ENCODE assay signal across 43 mouse cellular contexts in genomic region chr4:58037096-58037705, GRCm38 (mm10). TPM values are rescaled to one million over a fixed set of nuclear protein-coding genes. Genes with fewer than 3 reads are reported as not detected.
A peak's percentile ranks its signal among the peaks of the same experiment; 100 is the strongest.
DNase-seq lines count a peak whose midpoint lies in the region; ATAC-seq lines count a peak whose summit lies in the region.
"Had no signal": no experiment of that assay in that cellular context is flagged by ENCODE, and none has a peak within 500 bp of the region (broad histone marks: within the 10 kb centered on the region; RNA-seq: fewer than 3 reads in every experiment).

No protein-coding gene starts in this region.

- ATAC-seq in kidney, embryonic 16.5 days (ENCODE audit: low FRiP score, low TSS enrichment): no peak
- ATAC-seq: activated CD4-positive, CD25-positive, alpha-beta regulatory T cell, adult 4 months; forebrain, postnatal 0 days; Patski had no signal

- no peaks in the 10 kb centered on the region for H3K27me3 ChIP-seq in kidney, embryonic 16.5 days (ENCODE audit: insufficient read depth, low read length)
- H3K27me3 ChIP-seq: CH12.LX; hindbrain, embryonic 15.5 days; lung, embryonic 15.5 days; Patski; stomach, embryonic 15.5 days had no signal

- 61% methylated on average over 6 of the region's 6 CpGs for WGBS in kidney, embryonic 16.5 days

- H3K4me3 ChIP-seq in kidney, embryonic 16.5 days (ENCODE audit: low read length): no peak overlapping the region
- H3K4me3 ChIP-seq: erythroblast, embryonic 14.5 days; hindbrain, embryonic 10.5 days; hindbrain, embryonic 15.5 days; lung, embryonic 15.5 days; stomach, embryonic 15.5 days had no signal

- H3K4me2 ChIP-seq in kidney, embryonic 16.5 days (replicated peaks; ENCODE audit: low read depth, low read length): no peak overlapping the region
- H3K4me2 ChIP-seq: hindbrain, embryonic 15.5 days; lung, embryonic 15.5 days; stomach, embryonic 15.5 days had no signal

- no peak overlapping the region for H3K27ac ChIP-seq in kidney, embryonic 16.5 days (ENCODE audit: low read length)
- H3K27ac ChIP-seq: hindbrain, embryonic 10.5 days; hindbrain, embryonic 15.5 days; kidney, postnatal 0 days; liver, embryonic 14.5 days; lung, embryonic 15.5 days; stomach, embryonic 15.5 days had no signal

- H3K9ac ChIP-seq in kidney, embryonic 16.5 days (replicated peaks; ENCODE audit: low read length): no peak overlapping the region
- H3K9ac ChIP-seq: forebrain, postnatal 0 days; hindbrain, embryonic 15.5 days; liver, embryonic 14.5 days; lung, embryonic 15.5 days; stomach, embryonic 15.5 days had no signal

- DNase-seq in adrenal gland, adult (ENCODE audit: inconsistent age in 2 of 2, low spot score in 1 of 2): peak; percentile 24 to 52
- no peak for DNase-seq in adrenal gland, adult 2 months
- DNase-seq in kidney, adult 9 months: peak; percentile 71
- DNase-seq in lung, postnatal 36 days: peak; percentile 32
- DNase-seq in lung, postnatal 4 days: no peak
- no peak for DNase-seq in retina, postnatal 1 day
- DNase-seq: adrenal gland, postnatal 25 days; cerebellum, adult 11-12 months; cerebellum, adult 9-11 months; embryo, embryonic 11 days; forebrain, postnatal 0 days; heart, postnatal 14 days; liver; midbrain, embryonic 14.5 days; right cerebral cortex, postnatal 25 days had no signal

- H3K9me3 ChIP-seq in kidney, embryonic 16.5 days (ENCODE audit: low read length): no peaks in the 10 kb centered on the region
- H3K9me3 ChIP-seq: hindbrain, embryonic 10.5 days; hindbrain, embryonic 15.5 days; lung, embryonic 15.5 days; stomach, embryonic 15.5 days had no signal

- no peaks in the 10 kb centered on the region for H3K4me1 ChIP-seq in kidney, embryonic 16.5 days (ENCODE audit: insufficient read depth, low read length)
- H3K4me1 ChIP-seq: hindbrain, embryonic 10.5 days; hindbrain, embryonic 15.5 days; stomach, embryonic 15.5 days had no signal

- no peaks in the 10 kb centered on the region for H3K36me3 ChIP-seq in kidney, embryonic 16.5 days (ENCODE audit: insufficient read depth, low read length)
- H3K36me3 ChIP-seq: hindbrain, embryonic 10.5 days; hindbrain, embryonic 15.5 days; lung, embryonic 15.5 days; stomach, embryonic 15.5 days had no signal

RNA-seq across cellular contexts. Expression of gene Txndc8, which starts 28.3 kb away (rescaled TPM):
- not detected for total RNA-seq in adrenal gland, adult 2 months (2021)
- polyA plus RNA-seq in adrenal gland, adult 2 months (2012; rRNA removed): not detected in 2 replicates
- not detected in 2 replicates for polyA plus RNA-seq in kidney, embryonic 16.5 days (2015; fragmentation: Nextera tagmentation; extraction: Ambion mirVana)
- total RNA-seq: adrenal gland, postnatal 25 days; CH12.LX; forebrain, postnatal 0 days; gastrocnemius, adult 8-10 months; gastrocnemius, postnatal 4 days; heart, adult 8-10 months; heart, postnatal 14 days; layer of hippocampus, adult 18-20 months; layer of hippocampus, postnatal 10 days; left cerebral cortex, adult 18-20 months; left cerebral cortex, postnatal 14 days; MEL; monocyte, adult 5-6 weeks had no signal
- polyA plus RNA-seq: activated CD4-positive, CD25-positive, alpha-beta regulatory T cell, adult 4 months; C2C12; embryonic facial prominence, embryonic 14.5 days; erythroblast, embryonic 14.5 days; forebrain, embryonic 11.5 days; forebrain, postnatal 0 days; heart, embryonic 14.5 days; hindbrain, embryonic 10.5 days; hindbrain, embryonic 15.5 days; intestine, embryonic 14.5 days; kidney, postnatal 0 days; limb, embryonic 11.5 days; liver, embryonic 14.5 days; lung, embryonic 15.5 days; midbrain, embryonic 14.5 days; neural tube, embryonic 14.5 days; Patski; stomach, embryonic 15.5 days; urinary bladder, adult 2 months had no signal

Comparison
In these comparisons a context has a peak if more than half of its experiments do, and no peak if none do; other contexts are left out.
1. DNase-seq: peak in adrenal gland, adult (2 of 2), kidney, adult 9 months (single experiment) and lung, postnatal 36 days (single experiment); none in adrenal gland, adult 2 months (single experiment), lung, postnatal 4 days (0 of 2) and retina, postnatal 1 day (single experiment).